Mouse (Mus musculus) limb, embryonic 11.5 days (tissue): ENCODE measurements around the gene Pcsk2. TPM values are rescaled to one million over a fixed set of nuclear protein-coding genes. Genes with fewer than 3 reads are reported as not detected.

ENCODE experiments used
- ATAC-seq: fragments of 200-750 bp; cut with Nextera tagmentation; 2 replicates; pipeline ENCODE4 v1.8.0; 2017; ENCODE audit warnings: low read depth; ENCODE audit not compliant: insufficient number of reproducible peaks, low FRiP score, low TSS enrichment
- DNase-seq: peaks from one replicate; pipeline ENCODE4 v3.0.0-alpha.2; 2015; ENCODE audit warnings: low spot score
- H3K27ac ChIP-seq: fragments of 300-500 bp; sonication (generic); replicated peaks from 2 replicates; pipeline ENCODE4 v1.5.1; 2014; ENCODE audit warnings: low read depth, mild to moderate bottlenecking, low read length
- H3K27me3 ChIP-seq: fragments of 300-500 bp; sonication (generic); 2 replicates; pipeline ENCODE4 v1.6.1; 2014; ENCODE audit warnings: mild to moderate bottlenecking, low read length, mixed read lengths; ENCODE audit not compliant: control insufficient read depth, insufficient read depth
- H3K36me3 ChIP-seq: fragments of 300-500 bp; sonication (generic); 2 replicates; pipeline ENCODE4 v1.6.1; 2014; ENCODE audit warnings: mild to moderate bottlenecking, low read length, moderate library complexity, mixed read lengths; ENCODE audit not compliant: control insufficient read depth, insufficient read depth
- H3K4me1 ChIP-seq: fragments of 300-500 bp; sonication (generic); 2 replicates; pipeline ENCODE4 v1.6.1; 2014; ENCODE audit warnings: low read length, mixed read lengths; ENCODE audit not compliant: control insufficient read depth, insufficient read depth
- H3K4me2 ChIP-seq: fragments of 300-500 bp; sonication (generic); 2 replicates; pipeline ENCODE4 v1.6.1; 2014; ENCODE audit warnings: low read depth, mild to moderate bottlenecking, moderate library complexity; ENCODE audit not compliant: severe bottlenecking
- H3K4me3 ChIP-seq: fragments of 300-500 bp; sonication (generic); 2 replicates; pipeline ENCODE4 v1.5.1; 2014; ENCODE audit warnings: low read depth, low read length
- H3K9ac ChIP-seq: fragments of 300-500 bp; sonication (generic); 2 replicates; pipeline ENCODE4 v1.6.1; 2014; ENCODE audit warnings: mild to moderate bottlenecking, low read length
- H3K9me3 ChIP-seq: fragments of 300-500 bp; sonication (generic); 2 replicates; pipeline ENCODE4 v1.6.1; 2016; ENCODE audit warnings: low read length; ENCODE audit not compliant: control insufficient read depth
- WGBS: fragments of 180-500 bp; shearing (Covaris S2); extraction: QIAGEN DNeasy Blood & Tissue Kit; methylation state at CpG from one replicate; pipeline ENCODE4 v1.1.7; 2014; 5-methylcytosine and 5-hydroxymethylcytosine counted together
- polyA plus RNA-seq: library from polyadenylated mRNA; unstranded; fragments of >200 nt; fragmentation: Nextera tagmentation; extraction: Ambion mirVana; gene quantifications from 2 replicates; pipeline ENCODE4 v1.2.1, GENCODE M21; 2014

The Pcsk2 gene
- polyA plus RNA-seq, 1 experiment from 2014 or later: 0.51 TPM

DNA sequence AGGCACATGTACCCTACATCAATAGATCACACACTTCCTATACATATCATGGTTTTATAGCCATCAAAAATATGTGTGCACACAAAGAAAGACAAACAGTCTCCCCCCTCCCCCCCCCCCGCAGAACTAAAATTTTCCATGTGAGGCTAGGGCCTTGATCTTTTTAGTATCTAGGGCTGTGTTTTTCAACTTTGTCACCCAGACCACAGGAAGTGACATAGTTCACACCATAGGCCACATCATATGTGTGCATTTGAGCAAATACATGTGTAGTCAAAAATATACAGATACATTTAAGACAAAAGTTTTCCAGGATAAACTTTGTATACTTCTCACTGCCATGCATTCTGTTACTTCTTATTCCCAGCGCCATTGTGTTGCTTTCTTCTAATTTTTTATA, 293.5 kb downstream of the Pcsk2 start:
- 82% methylated on average over 2 of the region's 2 CpGs for WGBS
- ATAC-seq (no peak), DNase-seq (no peak)
- Histone ChIP-seq H3K4me3 (no peak overlapping the region), H3K9ac (no peak overlapping the region), H3K27ac (no peak overlapping the region), H3K36me3 (no peaks in the 10 kb centered on the region), H3K4me2 (no peak overlapping the region), H3K27me3 (no peaks in the 10 kb centered on the region), H3K4me1 (no peaks in the 10 kb centered on the region), H3K9me3 (no peaks in the 10 kb centered on the region)

DNA sequence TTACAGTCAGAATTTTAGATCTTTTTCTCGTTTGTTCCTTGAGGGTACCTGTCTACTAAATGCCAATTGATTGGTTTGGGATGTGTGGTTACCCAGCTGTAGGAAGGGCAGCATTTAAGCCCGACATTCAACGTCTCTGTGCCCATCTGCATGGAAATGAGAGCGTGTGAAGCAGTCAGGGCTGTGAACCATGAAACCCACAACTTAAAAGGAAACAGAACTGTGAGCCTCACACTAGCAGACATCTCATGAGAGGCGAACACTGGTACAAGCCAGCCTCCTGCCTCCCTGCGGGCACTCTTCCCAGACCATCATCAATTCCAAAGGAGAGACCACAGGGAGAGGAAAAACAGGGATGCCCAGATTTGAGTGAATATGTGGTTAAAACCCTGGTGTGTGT, 294.9 kb downstream of the Pcsk2 start:
- H3K4me3 ChIP-seq: no peak overlapping the region
- no peak overlapping the region for H3K27ac ChIP-seq
- 79% methylated on average over 6 of the region's 6 CpGs for WGBS
- H3K9ac ChIP-seq: no peak overlapping the region
- H3K4me1 ChIP-seq: no peaks in the 10 kb centered on the region
- no peaks in the 10 kb centered on the region for H3K27me3 ChIP-seq
- no peak overlapping the region for H3K4me2 ChIP-seq
- DNase-seq (no peak), ATAC-seq (no peak)
- H3K9me3 ChIP-seq: no peaks in the 10 kb centered on the region
- H3K36me3 ChIP-seq: no peaks in the 10 kb centered on the region

DNA sequence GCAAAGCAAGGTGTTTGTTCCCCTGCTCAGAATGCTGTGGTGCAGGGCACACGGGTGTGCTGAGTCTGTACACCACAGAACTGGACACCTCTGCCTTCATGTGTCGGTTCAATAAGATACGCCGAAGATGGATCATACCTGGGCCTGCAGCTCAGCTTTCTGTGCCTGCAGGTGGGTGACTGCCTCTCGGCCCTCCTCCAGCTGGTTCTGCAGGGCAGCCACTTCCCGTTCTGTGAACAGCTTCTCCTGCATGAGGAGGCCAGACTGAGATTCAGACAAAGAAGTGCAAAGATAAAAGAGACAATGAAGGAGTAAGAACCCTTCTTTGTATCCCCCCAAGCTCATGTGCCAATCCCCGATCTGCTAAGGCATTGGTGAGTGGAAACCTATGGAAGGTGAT, 295.6 kb downstream of the Pcsk2 start:
- no peak overlapping the region for H3K4me2 ChIP-seq
- H3K9ac ChIP-seq: no peak overlapping the region
- H3K27me3 ChIP-seq: no peaks in the 10 kb centered on the region
- H3K4me1 ChIP-seq: no peaks in the 10 kb centered on the region
- H3K9me3 ChIP-seq: no peaks in the 10 kb centered on the region
- no peak overlapping the region for H3K27ac ChIP-seq
- H3K4me3 ChIP-seq: no peak overlapping the region
- 85% methylated on average over 7 of the region's 7 CpGs for WGBS
- no peaks in the 10 kb centered on the region for H3K36me3 ChIP-seq
- no peak for DNase-seq
- no peak for ATAC-seq

DNA sequence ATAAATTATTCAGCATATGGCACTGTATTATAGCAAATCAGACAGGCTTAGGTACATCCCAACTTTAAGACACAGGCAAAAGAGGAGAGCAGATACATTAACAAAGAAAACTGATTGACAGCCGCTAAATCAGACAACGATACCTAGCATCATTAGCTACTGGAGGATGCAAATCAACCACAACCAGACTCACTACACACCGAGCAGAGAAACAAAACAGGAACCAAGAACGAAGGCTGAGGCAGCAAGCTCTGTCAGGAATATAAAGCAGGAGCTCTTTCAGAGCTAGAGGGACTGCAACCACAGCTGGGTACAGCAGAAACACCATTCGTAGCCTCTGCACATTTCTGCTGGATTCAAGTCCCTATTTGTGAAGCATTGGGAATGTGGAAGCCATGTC, 298.8 kb downstream of the Pcsk2 start:
- DNase-seq (no peak), ATAC-seq (no peak)
- no peaks in the 10 kb centered on the region for H3K27me3 ChIP-seq
- no peak overlapping the region for H3K9ac ChIP-seq
- no peaks in the 10 kb centered on the region for H3K9me3 ChIP-seq
- no peak overlapping the region for H3K4me2 ChIP-seq
- H3K4me3 ChIP-seq: no peak overlapping the region
- H3K36me3 ChIP-seq: no peaks in the 10 kb centered on the region
- no peak overlapping the region for H3K27ac ChIP-seq
- H3K4me1 ChIP-seq: no peaks in the 10 kb centered on the region
- 85% methylated on average over 5 of the region's 5 CpGs for WGBS

DNA sequence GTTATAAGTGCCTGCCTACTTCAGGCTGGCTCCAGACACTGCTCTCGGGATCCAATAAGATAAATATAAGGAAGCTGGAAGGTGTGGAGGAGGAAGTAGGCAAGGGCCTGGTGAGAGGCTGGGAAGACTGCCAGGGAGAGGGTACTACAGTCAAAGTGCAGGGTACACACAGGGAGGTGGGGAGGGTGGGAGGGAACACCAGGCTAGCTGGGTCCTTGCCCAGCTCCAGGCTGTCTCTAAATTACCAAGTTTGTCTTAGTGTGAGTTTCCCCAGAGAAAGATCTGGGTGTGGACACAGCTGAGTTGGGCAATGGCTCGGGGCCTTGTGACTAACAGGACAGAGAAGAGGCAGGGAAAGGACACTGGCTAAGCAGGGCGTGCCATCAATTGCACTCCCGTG, 300.8 kb downstream of the Pcsk2 start:
- no peaks in the 10 kb centered on the region for H3K4me1 ChIP-seq
- H3K36me3 ChIP-seq: no peaks in the 10 kb centered on the region
- H3K9ac ChIP-seq: no peak overlapping the region
- no peak for ATAC-seq
- H3K4me2 ChIP-seq: no peak overlapping the region
- H3K27ac ChIP-seq: no peak overlapping the region
- no peak overlapping the region for H3K4me3 ChIP-seq
- DNase-seq: no peak
- no peaks in the 10 kb centered on the region for H3K9me3 ChIP-seq
- 85% methylated on average over 4 of the region's 4 CpGs for WGBS
- H3K27me3 ChIP-seq: no peaks in the 10 kb centered on the region

DNA sequence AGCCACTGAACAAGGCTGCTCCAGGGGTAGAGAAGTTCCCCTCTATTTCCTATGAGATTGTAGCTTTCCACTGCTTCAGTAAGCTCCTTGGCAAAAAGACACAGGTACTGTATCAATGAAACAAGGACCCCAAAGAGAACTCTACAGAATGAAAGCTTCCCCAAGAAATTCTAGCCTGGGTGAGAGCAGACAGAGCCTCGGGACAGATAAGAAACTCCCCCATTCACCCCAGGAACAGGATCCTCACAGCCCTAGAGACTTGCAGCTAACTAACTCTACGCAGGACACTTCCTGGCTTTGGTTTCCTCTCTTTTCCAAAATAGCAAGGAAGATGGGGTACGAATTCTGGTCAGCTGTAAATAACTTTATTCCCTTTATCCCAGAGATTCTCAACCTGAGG, 301.3 kb downstream of the Pcsk2 start:
- H3K27ac ChIP-seq: no peak overlapping the region
- no peak for ATAC-seq
- no peaks in the 10 kb centered on the region for H3K27me3 ChIP-seq
- H3K4me3 ChIP-seq: no peak overlapping the region
- no peak for DNase-seq
- H3K4me2 ChIP-seq: no peak overlapping the region
- H3K9me3 ChIP-seq: no peaks in the 10 kb centered on the region
- H3K36me3 ChIP-seq: no peaks in the 10 kb centered on the region
- H3K4me1 ChIP-seq: no peaks in the 10 kb centered on the region
- 82% methylated on average over 3 of the region's 3 CpGs for WGBS
- no peak overlapping the region for H3K9ac ChIP-seq

DNA sequence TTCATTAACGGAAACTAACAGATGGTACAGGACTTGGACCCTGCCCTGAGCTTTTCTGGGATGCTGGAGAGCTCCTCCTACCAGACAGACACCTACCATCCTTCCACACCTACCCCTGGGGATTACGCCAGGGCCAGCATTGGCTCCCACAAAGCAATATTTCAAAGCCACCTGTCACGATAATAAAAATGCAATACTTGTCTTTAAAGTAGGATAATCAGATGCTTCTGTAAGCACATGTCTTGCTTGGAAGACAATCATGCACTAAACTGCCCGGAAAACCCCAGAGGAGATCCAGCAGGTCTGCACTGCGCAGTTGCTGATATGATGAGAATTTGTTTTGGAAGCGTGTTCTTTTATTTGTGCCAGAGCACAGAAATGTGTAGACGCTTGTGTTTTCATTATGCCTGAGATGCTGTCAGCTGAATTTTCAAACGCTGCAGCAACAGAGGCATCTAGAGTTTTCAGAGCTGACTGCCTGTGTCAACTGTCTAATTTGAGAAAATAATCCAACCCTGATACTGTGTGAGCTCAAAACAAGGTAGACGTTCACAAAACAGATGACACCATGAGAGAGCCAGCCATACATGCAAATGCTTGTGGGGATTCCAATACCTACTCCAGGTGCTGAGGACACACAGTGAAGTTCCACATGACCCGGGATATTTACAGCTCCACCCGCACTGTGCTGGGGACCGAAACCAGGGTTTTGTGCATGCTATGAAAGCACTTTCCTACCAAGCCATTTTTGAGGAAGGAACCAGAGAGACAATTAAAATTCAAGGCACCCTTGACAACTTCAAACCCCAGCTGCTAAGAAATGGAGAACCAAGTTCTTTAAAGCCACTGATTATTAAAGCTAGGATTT, 305.6 kb downstream of the Pcsk2 start:
- Histone ChIP-seq H3K36me3 (no peaks in the 10 kb centered on the region), H3K4me3 (no peak overlapping the region), H3K4me1 (no peaks in the 10 kb centered on the region), H3K4me2 (no peak overlapping the region), H3K9ac (no peak overlapping the region), H3K27ac (no peak overlapping the region), H3K9me3 (no peaks in the 10 kb centered on the region), H3K27me3 (no peaks in the 10 kb centered on the region)
- ATAC-seq (no peak), DNase-seq (no peak)
- 87% methylated on average over 12 of the region's 12 CpGs for WGBS

DNA sequence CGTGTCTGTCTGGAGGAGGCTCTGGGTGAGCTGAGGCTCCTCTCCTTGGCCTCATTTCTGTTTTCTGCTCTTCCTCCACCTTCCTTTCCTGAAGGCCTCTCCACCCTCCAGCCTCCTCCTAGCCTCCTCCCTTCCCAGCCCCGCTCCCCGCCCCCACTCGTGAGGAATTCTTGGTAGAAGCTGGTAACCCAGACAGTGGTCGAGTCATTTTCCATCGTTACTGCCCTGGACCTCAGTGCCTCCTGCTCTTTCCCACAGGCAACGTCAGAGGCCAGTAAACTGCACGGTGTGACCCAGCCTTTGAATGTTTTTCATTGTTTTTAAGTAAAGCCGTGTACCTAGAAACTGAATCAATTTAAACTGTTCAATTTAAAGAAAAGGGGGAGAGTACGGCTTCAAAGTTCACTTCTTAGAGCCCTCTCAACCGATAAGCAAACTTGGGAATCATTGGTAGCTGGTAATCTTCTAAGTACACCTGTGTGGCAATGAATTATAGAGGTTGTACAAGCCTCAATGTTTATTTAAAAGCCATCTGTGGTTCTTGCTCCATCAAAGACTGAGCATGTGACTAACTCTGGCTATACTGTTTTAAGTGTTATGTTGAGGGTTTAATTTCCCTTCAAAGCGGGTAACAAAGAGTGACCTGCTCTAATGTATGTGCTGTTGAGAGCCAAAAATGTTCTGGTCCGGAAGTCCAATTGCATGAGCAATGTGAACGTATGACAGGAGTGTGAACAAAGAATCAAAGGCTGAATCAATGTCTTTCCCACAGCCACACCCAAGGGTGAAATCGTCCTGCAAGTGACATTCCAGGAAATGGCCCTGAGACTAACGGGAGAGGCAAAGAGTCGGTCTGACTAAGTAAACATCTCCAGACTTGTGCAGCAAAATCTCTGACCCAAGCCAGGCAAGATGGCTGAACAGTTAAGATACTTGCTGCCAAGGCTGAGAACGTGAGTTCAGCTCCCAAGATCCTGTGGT, 306.6 kb downstream of the Pcsk2 start:
- no peak for DNase-seq
- ATAC-seq: no peak

More for the DNA sequence above, 306.6 kb downstream of the Pcsk2 start:
- no peak overlapping the region for H3K4me3 ChIP-seq
- H3K9me3 ChIP-seq: no peaks in the 10 kb centered on the region
- 59% methylated on average over 18 of the region's 18 CpGs for WGBS
- no peak overlapping the region for H3K9ac ChIP-seq
- H3K27me3 ChIP-seq: no peaks in the 10 kb centered on the region
- no peaks in the 10 kb centered on the region for H3K36me3 ChIP-seq
- H3K4me1 ChIP-seq: no peaks in the 10 kb centered on the region
- no peak overlapping the region for H3K4me2 ChIP-seq
- no peak overlapping the region for H3K27ac ChIP-seq
